Mouse (Mus musculus) embryonic facial prominence, embryonic 10.5 days (tissue): ENCODE data around the gene Cul5. TPM values are rescaled to one million over a fixed set of nuclear protein-coding genes. Genes with fewer than 3 reads are reported as not detected.
A peak's percentile ranks its signal among the peaks of the same experiment; 100 is the strongest.

ENCODE experiments used
- DNase-seq: peaks from one replicate; pipeline ENCODE4 v3.0.0-alpha.2; 2017; ENCODE audit warnings: low spot score
- H3K27ac ChIP-seq: fragments of 300-500 bp; sonication (generic); replicated peaks from 2 replicates; pipeline ENCODE4 v1.5.1; 2016; ENCODE audit warnings: mild to moderate bottlenecking
- H3K27me3 ChIP-seq: fragments of 300-500 bp; sonication (generic); replicated peaks from 2 replicates; pipeline ENCODE4 v1.6.1; 2016; ENCODE audit warnings: low read depth, mild to moderate bottlenecking; ENCODE audit not compliant: poor library complexity, severe bottlenecking
- H3K36me3 ChIP-seq: fragments of 300-500 bp; sonication (generic); replicated peaks from 2 replicates; pipeline ENCODE4 v1.6.1; 2016; ENCODE audit warnings: mild to moderate bottlenecking, moderate library complexity
- H3K4me1 ChIP-seq: fragments of 300-500 bp; sonication (generic); 2 replicates; pipeline ENCODE4 v1.6.1; 2016
- H3K4me3 ChIP-seq: fragments of 300-500 bp; sonication (generic); 2 replicates; pipeline ENCODE4 v1.5.1; 2016; ENCODE audit warnings: mild to moderate bottlenecking, moderate library complexity
- H3K9me3 ChIP-seq: fragments of 300-500 bp; sonication (generic); 2 replicates; pipeline ENCODE4 v1.6.1; 2016; ENCODE audit warnings: mild to moderate bottlenecking
- WGBS: fragments of 180-500 bp; shearing (Covaris S2); methylation state at CpG from one replicate; pipeline ENCODE4 v1.1.7; 2016; 5-methylcytosine and 5-hydroxymethylcytosine counted together
- polyA plus RNA-seq: library from polyadenylated mRNA; unstranded; fragments of >200 nt; fragmentation: Nextera tagmentation; extraction: Ambion mirVana; gene quantifications from 2 replicates; pipeline ENCODE4 v1.2.1, GENCODE M21; 2016

Gene Cul5
- polyA plus RNA-seq, 1 experiment from 2014 or later, result 38.6 TPM

DNA sequence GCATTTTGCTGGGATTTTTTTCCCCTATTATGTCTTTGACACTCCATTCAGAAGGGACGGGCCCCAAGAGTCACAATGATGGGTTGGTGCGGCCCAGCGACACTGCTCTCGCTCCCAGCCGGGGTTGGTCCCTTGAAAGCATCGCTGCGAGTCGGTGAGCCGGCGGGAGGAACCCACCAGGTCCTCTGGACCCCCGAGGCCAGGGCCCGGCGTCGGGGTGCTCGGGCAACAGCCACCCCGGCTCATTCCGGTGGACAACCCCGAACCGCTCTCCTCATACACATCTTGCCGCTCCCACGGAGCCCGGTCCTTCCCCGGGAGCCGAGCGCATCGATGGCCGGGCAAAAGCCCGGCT is 3.2 kb downstream of the Cul5 start:
- H3K27me3 ChIP-seq, result no peaks in the 10 kb centered on the region
- WGBS, result 0% methylated on average over 28 of the region's 28 CpGs

DNA sequence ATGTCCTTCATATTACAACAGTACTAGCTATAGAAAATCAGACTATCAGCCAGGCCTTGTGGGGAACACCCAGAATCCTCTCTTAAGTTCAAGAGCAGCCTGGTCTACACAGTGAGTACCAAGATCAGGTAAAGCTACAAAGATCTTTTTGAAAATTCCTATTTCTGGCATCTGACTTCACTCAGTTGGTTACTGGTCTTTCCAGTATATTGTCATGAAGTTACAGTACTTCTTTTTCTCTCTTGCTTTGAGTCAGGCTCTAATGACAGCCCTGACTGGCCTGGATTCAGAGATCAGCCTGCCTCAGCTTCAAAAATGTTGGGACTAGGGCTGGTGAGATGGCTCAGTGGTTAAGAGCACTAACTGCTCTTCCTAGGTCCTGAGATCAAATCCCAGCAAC is 4.4 kb downstream of the Cul5 start:
- Histone ChIP-seq H3K27me3 (no peaks in the 10 kb centered on the region), H3K27ac (no peak overlapping the region), H3K4me3 (peak overlapping the region; percentile 94), H3K9me3 (no peaks in the 10 kb centered on the region), H3K4me1 (peaks cover 25% of the 10 kb centered on the region), H3K36me3 (peaks cover 23% of the 10 kb centered on the region)
- no peak for DNase-seq

More for the DNA sequence above, 3.2 kb downstream of the Cul5 start:
- Histone ChIP-seq H3K36me3 (peaks cover 19% of the 10 kb centered on the region), H3K27ac (peak overlapping the region; percentile 97), H3K9me3 (no peaks in the 10 kb centered on the region), H3K4me1 (peaks cover 25% of the 10 kb centered on the region), H3K4me3 (peak overlapping the region; percentile 94)
- no peak for DNase-seq

- no peak for DNase-seq
- Histone ChIP-seq H3K27me3 (no peaks in the 10 kb centered on the region), H3K36me3 (peaks cover 24% of the 10 kb centered on the region), H3K27ac (no peak overlapping the region), H3K4me3 (no peak overlapping the region), H3K4me1 (peaks cover 24% of the 10 kb centered on the region), H3K9me3 (no peaks in the 10 kb centered on the region)
- 85% methylated on average over 2 of the region's 2 CpGs for WGBS
Measured at GRCm38 (mm10) chr9:53664819-53665218, 5.0 kb downstream of the Cul5 start.

GRCm38 (mm10) chr9:53634796-53635195 is 35.0 kb downstream of the Cul5 start:
- 93% methylated on average over 6 of the region's 6 CpGs for WGBS
- Histone ChIP-seq H3K36me3 (peaks cover 98% of the 10 kb centered on the region), H3K9me3 (no peaks in the 10 kb centered on the region)

GRCm38 (mm10) chr9:53615246-53615645 is 54.6 kb downstream of the Cul5 start:
- Histone ChIP-seq H3K4me1 (no peaks in the 10 kb centered on the region), H3K36me3 (peaks cover 61% of the 10 kb centered on the region), H3K27me3 (no peaks in the 10 kb centered on the region), H3K9me3 (no peaks in the 10 kb centered on the region), H3K4me3 (no peak overlapping the region), H3K27ac (no peak overlapping the region)
- DNase-seq, result no peak
- WGBS, result 88% methylated on average over 8 of the region's 8 CpGs

More at GRCm38 (mm10) chr9:53634796-53635195, 35.0 kb downstream of the Cul5 start:
- no peaks in the 10 kb centered on the region for H3K27me3 ChIP-seq
- DNase-seq, result no peak
- no peak overlapping the region for H3K27ac ChIP-seq
- H3K4me3 ChIP-seq, result no peak overlapping the region
- no peaks in the 10 kb centered on the region for H3K4me1 ChIP-seq

DNA sequence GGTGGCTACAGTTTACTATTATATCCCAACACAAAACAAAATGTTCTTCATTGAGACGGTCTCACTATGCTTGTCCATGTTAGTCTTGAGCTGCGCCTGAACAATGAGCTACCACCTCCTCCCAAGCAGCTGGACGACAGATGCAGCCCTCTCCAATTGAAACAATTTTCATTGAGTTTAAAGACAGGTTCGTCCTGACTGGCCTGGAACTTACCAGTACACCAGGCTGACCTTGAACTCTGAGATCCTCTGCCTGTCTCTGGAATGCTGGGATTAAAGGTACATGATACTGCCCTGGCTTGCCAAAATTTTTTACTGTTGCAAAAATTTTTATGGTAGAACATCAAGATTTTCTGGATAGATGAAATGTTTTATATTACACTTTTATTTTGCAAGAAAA is 55.5 kb downstream of the Cul5 start:
- Histone ChIP-seq H3K4me1 (peaks cover 7% of the 10 kb centered on the region), H3K9me3 (no peaks in the 10 kb centered on the region), H3K4me3 (no peak overlapping the region), H3K36me3 (peaks cover 51% of the 10 kb centered on the region), H3K27me3 (0 out of 2 replicates have a peak, but pooled peaks cover 3% of the 10 kb centered on the region), H3K27ac (no peak overlapping the region)
- WGBS, result 88% methylated on average over 4 of the region's 4 CpGs
- DNase-seq, result no peak

DNA sequence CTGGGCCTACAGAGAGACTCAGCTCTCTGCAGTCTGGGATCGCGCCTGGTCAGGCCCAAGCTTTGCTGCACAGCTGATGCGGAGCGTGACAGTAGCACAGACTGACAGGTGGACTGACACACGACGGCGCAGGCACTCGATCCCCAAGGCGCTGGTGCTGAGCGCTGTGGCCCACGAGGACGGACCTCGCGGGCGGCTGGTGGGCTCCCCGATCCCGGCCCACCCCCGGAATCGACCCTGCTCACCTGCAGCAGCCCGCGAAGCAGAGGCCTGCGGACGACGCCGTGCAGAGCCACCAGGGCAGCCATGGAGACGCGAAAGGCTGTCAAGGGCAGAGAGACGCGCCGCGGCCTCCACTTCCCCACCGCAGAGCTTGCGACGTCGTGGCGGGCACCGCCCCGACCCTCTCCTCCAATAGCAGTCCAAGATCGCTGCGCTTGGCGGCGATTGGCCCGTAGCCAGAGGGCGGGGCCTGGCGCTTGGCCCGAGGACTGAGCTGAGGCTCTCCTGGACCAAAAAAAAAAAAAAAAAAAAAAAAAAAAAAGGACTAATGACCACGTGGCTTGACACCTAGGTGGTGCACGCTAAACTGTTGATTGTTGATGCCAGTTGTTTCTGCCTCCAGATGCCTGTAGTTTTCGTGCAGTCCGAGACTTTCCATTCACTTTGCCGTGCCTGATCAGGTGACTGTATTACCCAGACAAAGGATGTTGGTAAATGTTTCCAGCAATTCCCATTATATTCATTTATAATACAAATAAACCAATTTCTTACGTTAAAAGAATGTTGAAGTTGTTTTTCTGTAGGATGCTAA is 59.6 kb downstream of the Cul5 start, which contains the start of gene Acat1:
Gene Acat1, minus strand, starts transcription at position 415 of the 814 bp plus-strand sequence.
- peak within 1 kb of the TSS; percentile 73 for H3K27ac ChIP-seq

GRCm38 (mm10) chr9:53609306-53609967 is 60.4 kb downstream of the Cul5 start:
- Histone ChIP-seq H3K9me3 (no peaks in the 10 kb centered on the region), H3K4me3 (peak overlapping the region; percentile 76), H3K27ac (peak overlapping the region; percentile 73; the same call in 1 of the 2 replicates), H3K27me3 (peaks cover 12% of the 10 kb centered on the region; the same call in 1 of the 2 replicates), H3K36me3 (0 out of 2 replicates have a peak, but pooled peaks cover 8% of the 10 kb centered on the region), H3K4me1 (peaks cover 7% of the 10 kb centered on the region)
- DNase-seq, result no peak
- 82% methylated on average over 12 of the region's 12 CpGs for WGBS

More for the DNA sequence above, 59.6 kb downstream of the Cul5 start, which contains the start of gene Acat1:
- Histone ChIP-seq H3K27me3 (peaks cover 12% of the 10 kb centered on the region; the same call in 1 of the 2 replicates), H3K4me3 (peak within 1 kb of the TSS; percentile 76), H3K9me3 (no peaks in the 10 kb centered on the region), H3K36me3 (peaks cover 15% of the 10 kb centered on the region), H3K4me1 (peaks cover 7% of the 10 kb centered on the region)
- 8% methylated on average over 52 of the region's 52 CpGs for WGBS
- peak; percentile 92 for DNase-seq

GRCm38 (mm10) chr9:53607816-53608215 is 62.0 kb downstream of the Cul5 start:
- Histone ChIP-seq H3K36me3 (no peaks in the 10 kb centered on the region), H3K4me3 (no peak overlapping the region), H3K9me3 (no peaks in the 10 kb centered on the region), H3K4me1 (peaks cover 7% of the 10 kb centered on the region), H3K27me3 (peaks cover 12% of the 10 kb centered on the region; the same call in 1 of the 2 replicates), H3K27ac (no peak overlapping the region)
- 89% methylated on average over 4 of the region's 4 CpGs for WGBS
- no peak for DNase-seq

DNA sequence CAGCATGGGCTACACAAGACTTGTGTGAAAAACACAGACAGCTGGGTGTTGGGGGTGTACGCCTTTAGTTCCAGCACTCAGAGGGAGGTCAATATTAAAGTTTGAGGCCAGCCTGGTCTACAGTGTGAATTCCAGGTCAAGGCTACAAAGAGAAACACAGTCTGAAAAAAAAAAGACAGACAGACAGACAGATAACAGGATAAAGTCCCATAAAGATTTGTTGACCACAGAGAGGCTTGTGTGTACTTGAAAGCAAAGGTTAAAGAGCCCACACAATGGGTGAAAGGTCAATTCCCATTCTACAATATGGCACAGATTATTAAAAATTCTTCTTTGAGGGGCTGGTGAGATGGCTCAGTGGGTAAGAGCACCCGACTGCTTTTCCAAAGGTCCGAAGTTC is 62.6 kb downstream of the Cul5 start:
- 91% methylated on average over 3 of the region's 3 CpGs for WGBS
- H3K27ac ChIP-seq, result no peak overlapping the region
- peaks cover 7% of the 10 kb centered on the region for H3K4me1 ChIP-seq
- no peaks in the 10 kb centered on the region for H3K9me3 ChIP-seq
- H3K27me3 ChIP-seq, result peaks cover 12% of the 10 kb centered on the region; the same call in 1 of the 2 replicates
- no peak for DNase-seq
- no peak overlapping the region for H3K4me3 ChIP-seq
- no peaks in the 10 kb centered on the region for H3K36me3 ChIP-seq

DNA sequence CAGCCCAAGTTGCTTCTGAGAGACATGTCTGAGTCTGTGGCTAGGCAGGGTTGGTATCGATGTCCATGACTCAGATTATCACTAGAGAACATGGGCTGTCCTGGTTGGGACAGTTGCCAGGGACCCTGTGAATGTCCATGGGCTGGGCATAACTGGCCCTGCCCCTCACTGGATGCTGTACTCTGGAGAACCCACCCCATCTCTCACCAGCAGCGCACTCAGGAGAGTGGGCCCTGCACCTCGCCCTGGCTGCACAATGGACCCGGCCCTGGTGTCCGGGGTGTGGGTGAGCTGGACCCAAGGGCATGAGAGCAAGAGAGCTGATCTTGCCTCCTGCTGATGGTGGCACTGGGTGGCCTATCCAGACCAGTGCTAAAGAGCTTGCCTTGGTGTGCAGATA is 64.9 kb downstream of the Cul5 start:
- H3K4me3 ChIP-seq, result no peak overlapping the region
- no peak overlapping the region for H3K27ac ChIP-seq
- H3K27me3 ChIP-seq, result peaks cover 12% of the 10 kb centered on the region; the same call in 1 of the 2 replicates
- DNase-seq, result no peak
- WGBS, result 94% methylated on average over 5 of the region's 5 CpGs
- no peaks in the 10 kb centered on the region for H3K9me3 ChIP-seq
- H3K36me3 ChIP-seq, result no peaks in the 10 kb centered on the region
- H3K4me1 ChIP-seq, result peaks cover 5% of the 10 kb centered on the region

GRCm38 (mm10) chr9:53603849-53604248 is 66.0 kb downstream of the Cul5 start:
- no peak for DNase-seq
- no peaks in the 10 kb centered on the region for H3K4me1 ChIP-seq
- H3K27me3 ChIP-seq, result peaks cover 4% of the 10 kb centered on the region; the same call in 1 of the 2 replicates
- no peak overlapping the region for H3K27ac ChIP-seq
- no peaks in the 10 kb centered on the region for H3K36me3 ChIP-seq
- WGBS, result 89% methylated on average over 3 of the region's 3 CpGs
- H3K9me3 ChIP-seq, result no peaks in the 10 kb centered on the region
- no peak overlapping the region for H3K4me3 ChIP-seq
